Mouse (Mus musculus) stomach, postnatal 0 days (tissue): ENCODE measurements around the gene Otoa.

Experiments used
- CTCF ChIP-seq: IDR thresholded peaks from 2 replicates; pipeline ENCODE4 v1.5.1; 2016; ENCODE audit warnings: antibody characterized with exemption, low read depth, mild to moderate bottlenecking, moderate library complexity
- EP300 ChIP-seq: optimal IDR thresholded peaks from 2 replicates; pipeline ENCODE3; 2016; ENCODE audit warnings: antibody characterized with exemption

- no peak for TF ChIP-seq EP300
- no peak for TF ChIP-seq CTCF
Observed at GRCm38 (mm10) chr7:121041989-121042388, 39.5 kb upstream of the Otoa start.
